Mouse (Mus musculus) heart, postnatal 0 days (tissue): ENCODE measurements around the gene Hacd2.

ENCODE experiments used
- CTCF ChIP-seq: IDR thresholded peaks from 2 replicates; pipeline ENCODE4 v1.5.1; 2016; ENCODE audit warnings: antibody characterized with exemption, control low read depth, low read depth
- EP300 ChIP-seq: IDR thresholded peaks from 2 replicates; pipeline ENCODE4 v1.6.1; 2016; ENCODE audit warnings: antibody characterized with exemption, low read depth

DNA sequence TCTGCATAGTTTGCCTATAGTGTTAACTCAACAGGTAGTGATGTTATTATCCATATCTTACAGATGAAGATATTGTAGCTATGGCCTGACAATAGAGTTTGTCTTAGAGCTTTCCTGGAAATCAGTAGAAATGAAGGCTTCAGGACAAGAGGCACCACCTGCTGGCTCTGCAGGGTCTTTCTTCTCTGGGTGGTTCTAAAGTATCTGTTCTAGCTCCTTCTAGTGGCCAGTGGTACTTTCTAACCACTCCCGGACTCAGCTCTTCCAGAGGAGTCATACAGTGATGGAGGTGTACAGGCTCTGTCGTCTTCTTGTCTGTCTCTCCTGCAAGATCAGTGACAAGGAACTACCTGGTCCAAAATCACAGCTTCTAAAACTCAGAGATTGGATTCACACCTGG is 46.7 kb upstream of the Hacd2 start:
- TF ChIP-seq CTCF (peak; percentile 55), EP300 (no peak)
